Mouse (Mus musculus) T-cell, adult 2 months (primary cell): ENCODE measurements around the gene Cphx1.
"Not testable (repeated sequence)": the region's sequence is repeated elsewhere in the genome, so short reads cannot be mapped to it uniquely, and the experiment has no call there.

Experiments
- DNase-seq: peaks from one replicate; pipeline ENCODE4 v3.0.0; 2022; ENCODE audit warnings: low spot score

The Cphx1 gene

DNA sequence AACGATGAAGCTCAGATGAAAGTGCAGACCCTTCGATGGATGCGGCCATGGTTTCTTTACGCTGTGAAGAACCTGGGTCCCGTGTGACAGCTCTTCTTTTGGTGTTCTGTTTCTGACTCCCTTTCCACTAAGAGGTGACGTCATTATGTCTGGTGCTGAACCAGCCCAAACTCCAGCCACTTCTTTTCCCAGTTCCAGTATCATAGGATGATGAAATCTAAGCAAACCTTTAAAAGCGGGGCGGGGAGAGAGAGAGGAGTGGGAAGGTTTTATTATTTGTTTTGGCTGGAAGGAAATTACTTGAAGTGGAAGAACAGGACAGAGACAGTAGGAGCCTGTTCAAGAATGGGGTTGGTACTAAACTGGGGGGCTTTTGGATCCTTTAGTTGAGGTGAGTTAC is at the start of gene Cphx1:
Gene Cphx1, plus strand, starts transcription at position 301 of the 400 bp plus-strand sequence.
- DNase-seq, result not testable (repeated sequence)

DNA sequence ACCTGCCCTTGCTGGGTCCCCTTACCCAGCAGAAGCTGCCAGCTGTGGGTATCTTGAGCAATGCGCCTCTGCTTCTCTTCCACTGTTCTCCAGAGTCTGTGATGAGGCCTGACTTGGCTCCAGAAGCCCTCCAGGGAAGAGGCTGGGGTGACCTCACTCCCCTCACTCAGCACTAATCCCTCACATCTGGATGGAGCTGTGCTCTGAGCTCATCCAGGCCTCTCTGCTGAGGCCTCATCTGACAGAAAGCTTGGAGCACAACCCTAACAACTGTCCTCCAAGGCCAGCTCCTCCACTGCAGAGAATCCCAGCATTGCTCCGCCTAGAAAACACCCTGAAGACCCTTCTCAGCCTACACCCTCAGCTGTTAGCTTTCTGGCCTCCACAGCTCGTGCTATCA is 43.5 kb upstream of the Cphx1 start:
- DNase-seq, result not testable (repeated sequence)

DNA sequence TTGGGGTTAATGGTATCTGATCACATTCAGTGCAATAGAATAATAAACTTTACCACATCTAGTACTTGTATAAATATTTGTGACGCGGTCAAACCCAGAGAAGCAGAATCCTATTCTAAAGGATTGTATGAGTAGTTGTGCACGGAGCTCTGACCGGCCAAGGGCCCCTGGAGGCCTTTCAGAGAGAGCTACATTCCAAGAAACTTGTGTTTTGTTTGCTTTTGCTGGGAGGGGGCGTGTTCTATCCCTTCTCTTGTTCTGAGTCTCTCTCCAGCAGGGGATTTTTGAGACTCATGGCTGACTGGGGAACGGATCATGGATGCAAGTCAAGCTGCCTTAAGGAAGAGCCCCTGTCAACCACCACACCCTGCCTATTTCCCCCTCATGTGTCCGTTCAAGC is 42.4 kb upstream of the Cphx1 start:
- DNase-seq, result not testable (repeated sequence)

DNA sequence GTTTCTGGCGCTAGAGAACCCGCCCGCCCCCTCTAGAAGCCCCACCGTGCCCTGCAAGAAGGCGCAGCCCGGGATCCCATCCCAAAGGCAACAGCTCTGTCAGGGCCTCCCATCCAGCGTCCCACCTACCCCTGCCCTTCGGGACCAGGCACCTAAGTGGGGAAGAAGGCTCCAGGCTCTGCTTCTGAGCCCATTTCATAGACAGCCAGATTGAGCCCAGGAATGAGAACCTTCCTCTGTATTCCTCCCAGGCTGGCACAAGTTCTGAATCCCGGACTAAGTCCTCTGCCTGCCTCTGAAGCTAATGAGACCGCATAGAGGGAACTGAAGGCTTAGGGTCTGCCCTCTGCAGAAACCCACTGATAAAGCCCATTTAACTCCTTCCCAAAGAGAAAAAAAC is 35.1 kb upstream of the Cphx1 start, which contains the start of gene Plac9a:
Gene Plac9a, minus strand, starts transcription at position 101 of the 400 bp plus-strand sequence.
- DNase-seq, result not testable (repeated sequence)

DNA sequence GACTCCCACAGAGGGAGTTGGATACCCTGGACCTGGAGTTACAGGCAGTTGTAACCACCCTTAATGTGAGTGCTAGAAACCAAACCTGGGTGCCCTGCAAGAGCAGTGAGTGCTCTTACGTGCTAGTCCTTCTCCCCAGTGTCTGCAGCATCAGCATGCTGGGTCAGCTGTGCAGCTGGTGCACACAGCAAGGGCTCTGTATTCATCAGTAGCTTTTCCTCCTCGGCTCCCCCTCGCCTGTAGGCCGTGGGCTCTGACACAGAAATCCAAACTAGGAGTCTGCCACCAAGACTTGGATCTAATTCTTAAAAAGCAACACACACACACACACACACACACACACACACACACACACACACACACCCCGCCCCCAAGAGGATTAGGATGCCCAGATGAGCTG is 32.9 kb upstream of the Cphx1 start:
- not testable (repeated sequence) for DNase-seq

DNA sequence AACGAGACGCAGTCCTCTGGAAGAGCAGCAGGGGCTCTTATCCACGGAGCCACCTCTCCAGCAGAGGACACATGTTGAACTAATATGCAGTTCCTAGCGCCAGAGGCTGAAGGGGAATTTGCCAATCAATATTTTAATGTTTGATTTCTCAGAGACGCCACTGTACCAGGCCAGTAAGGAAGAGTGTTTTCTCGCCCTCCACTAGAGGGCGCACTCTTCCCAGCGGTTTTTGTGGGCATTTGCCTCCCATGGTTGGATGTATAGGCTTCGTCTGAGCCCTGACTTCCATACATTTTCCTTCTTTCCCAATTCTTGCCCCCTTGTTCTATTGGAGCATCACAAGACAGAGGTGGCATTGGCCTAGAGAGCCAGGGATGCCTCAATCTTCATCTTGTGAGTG is 30.8 kb upstream of the Cphx1 start:
- not testable (repeated sequence) for DNase-seq

DNA sequence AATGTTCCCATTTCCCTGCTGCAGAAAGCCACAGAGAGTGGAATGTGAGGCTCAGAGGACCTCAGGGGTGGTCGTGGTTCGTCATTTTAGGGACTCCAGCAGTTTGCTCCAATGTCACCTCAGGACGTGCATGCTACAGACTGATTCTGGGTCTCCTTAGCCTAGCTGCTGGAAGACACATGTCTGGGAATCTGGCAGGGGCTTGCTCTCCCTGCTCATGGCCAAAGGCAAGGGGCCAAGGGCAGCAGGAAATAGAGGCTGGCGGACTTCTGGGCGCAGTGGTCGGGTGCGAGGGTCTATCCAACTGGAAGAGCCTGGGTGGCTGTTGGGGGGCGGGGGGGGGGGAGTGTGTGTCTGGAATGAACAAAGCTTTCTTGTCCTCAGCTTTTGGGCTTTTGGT is 29.1 kb upstream of the Cphx1 start:
- DNase-seq, result not testable (repeated sequence)

DNA sequence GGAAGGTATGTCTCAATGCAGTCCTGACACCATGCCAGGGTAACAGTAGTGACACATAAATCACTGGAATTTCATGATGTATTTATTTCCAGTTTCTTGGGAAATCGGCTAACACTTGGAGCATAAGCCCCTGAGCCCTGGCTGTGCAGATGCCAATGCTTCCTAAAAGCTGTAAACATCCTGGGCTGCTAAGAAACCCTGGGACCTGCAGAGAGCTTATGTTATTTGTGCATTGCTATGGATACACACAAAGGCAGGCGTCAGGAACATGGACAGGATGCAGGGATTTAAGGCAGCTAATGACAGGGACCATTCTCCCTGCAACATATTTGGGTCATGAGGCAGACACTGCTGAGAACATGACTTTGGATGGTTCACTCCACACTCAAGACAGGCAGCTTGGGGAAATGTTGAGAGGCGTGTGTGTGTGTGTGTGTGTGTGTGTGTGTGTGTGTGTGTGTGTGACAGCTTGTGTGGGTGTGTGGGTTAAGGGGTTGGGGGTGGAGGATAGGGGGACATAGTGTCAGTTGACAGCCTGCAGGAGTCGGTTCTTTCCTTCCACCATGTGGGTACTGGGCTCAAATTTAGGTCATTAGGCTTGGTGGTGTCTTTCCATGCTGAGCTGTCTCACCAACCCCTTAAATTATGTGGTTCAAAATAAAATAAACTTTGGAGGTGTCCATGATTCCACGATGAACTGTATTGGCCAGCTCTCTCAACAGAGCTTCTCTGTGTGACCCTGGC is 19.5 kb upstream of the Cphx1 start:
- DNase-seq, result not testable (repeated sequence)

DNA sequence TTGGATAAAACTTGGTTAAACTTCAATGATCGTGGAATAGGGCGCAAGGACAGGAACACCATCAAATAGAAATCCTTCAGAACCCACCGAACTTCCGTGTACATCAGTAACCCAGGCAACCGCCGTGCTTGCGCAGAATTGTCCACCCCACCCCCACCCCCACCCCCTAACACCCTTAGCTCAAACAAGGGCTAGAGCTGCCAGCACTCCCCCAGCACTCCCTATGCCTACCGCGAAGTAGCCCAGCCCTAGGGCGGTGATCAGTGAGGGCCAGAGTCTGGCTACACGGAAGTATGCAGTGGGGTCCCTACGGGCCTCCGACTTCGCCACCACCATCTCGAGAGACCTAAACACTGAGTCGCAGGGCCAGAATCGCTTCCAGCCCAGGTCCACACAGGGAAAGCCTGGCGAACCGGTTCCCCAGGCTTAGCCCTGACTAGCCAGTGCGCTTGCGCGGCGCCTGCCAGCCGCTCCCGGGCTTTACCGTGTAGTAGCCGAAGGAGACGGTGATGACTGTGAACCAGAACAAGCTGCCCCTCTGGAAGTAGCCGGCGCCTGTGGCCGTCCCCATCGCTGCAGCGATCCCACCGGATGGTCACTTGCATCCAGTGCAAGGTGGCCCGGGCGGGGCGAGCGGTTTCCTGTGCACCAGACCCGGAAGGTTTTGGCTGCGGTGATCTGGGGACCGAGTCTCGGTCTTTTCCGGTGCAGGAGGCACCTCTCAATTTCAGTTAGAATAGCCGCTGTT is 11.1 kb upstream of the Cphx1 start:
- DNase-seq, result not testable (repeated sequence)

DNA sequence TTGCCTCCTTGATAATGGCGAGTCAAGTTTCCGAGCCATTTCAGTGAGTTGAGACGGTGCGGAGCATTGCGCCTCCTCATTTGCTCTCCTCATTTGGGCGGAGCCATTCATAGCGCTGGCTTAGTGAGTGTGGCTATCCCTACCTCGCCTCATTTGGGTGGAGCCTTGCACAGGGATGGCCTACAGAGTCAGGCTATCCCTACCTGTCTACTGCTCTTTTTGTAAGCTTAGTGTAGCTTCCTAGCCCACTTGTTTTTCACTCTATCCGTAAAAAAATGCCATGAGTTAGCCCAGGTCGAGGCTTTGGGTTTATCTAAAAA is 10.6 kb upstream of the Cphx1 start, which contains the start of gene Tmem254a:
Gene Tmem254a, minus strand, starts transcription at position 111 of the 320 bp plus-strand sequence.
- not testable (repeated sequence) for DNase-seq

DNA sequence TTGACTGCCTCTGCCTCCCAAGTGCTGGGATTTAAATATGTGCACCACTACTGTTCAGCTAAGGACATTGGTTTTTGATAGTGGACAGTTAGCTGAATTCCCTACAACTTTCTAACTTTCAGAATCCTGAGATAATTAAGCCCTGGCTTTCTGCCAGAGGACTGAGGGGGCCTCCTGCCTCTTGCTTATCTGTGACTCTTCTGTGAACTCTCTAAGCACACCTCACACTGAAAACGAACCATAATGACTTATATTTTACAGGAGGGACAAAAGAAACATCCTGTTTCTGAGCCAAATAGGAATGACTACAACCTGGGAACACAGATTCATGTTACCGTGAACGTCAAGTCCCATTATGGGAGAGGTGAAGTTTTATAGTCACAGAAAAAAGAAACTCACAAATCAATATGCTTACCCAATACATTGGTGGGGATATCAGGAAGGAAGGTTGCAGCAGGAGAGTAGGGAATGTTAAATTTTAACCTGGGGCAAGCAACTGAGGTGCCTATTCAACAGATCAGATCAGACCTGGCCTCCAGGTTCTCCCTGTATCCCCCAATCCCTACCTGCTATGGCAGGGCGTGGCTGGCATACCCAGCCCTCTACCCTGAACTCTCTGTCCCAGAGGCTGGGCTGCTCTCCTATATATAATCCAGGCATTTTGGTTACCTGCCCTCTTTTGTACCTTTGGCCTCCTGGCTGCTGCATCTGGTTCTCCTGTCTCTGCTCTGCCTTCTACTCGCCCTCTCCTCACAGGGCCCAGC is 1.1 kb upstream of the Cphx1 start:
- not testable (repeated sequence) for DNase-seq

DNA sequence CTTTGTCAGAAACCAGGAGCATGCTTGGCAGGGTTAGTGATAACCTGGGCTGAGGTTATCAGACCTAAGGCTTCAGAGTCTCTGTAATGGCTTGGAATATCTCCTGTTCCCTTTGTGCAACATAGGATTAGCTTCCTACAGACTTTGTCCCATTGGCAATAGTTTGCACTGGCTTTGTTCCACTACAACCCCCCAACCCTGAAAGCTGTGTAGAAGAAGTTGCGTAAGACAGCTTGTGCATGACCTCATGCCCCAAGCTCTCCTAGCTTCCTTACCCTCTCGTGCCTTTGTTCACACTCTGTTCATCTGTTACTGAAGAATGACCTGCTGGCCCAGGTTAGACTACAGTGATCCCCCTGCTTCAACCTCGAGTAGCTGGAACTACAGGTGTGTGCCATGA is 19.8 kb downstream of the Cphx1 start:
- DNase-seq, result not testable (repeated sequence)

DNA sequence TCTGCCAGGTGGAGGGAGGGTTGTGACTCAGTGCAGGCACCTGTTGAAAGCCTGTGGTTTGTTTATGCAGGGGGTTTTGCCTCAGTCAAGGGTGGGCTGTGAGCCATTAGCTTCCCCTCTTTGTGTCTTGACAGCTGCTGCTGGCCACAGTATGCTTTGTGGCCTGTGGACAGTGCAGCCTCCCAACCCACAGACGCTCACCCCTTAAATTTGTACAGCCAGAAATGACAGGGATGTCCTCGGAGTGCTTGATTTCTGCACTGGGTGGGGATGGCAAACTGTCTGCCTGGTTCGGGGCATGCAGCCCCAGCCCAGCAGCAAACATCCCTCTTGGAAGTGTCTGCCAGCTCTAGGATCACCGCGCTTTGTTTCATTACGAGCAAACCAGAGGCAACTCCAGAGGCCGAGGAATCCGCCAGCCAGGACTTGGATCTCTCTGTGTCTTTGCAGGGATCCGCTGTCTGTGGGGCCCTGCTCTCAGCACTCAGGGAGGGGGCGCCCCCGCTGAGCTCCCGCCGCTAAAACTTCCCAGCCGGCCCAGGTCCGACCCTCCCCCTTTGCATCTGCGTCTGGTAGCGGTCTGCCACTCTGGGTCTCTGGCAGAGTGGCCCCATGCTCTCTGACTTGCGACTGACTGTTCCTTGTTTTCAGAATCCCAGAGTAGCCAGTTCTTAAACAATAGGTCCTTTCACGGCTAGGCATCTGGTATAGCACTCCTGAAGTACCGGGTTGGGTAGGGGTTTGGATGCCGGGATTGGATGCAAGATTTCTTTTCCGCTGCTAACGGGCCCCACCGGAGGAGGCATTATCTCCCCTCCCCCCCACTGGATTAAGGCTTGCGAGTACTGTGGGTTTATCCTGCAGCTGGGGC is 40.5 kb downstream of the Cphx1 start, which contains the start of gene Duxbl1:
Gene Duxbl1, plus strand, starts transcription at position 207 of the 871 bp plus-strand sequence.
- not testable (repeated sequence) for DNase-seq

DNA sequence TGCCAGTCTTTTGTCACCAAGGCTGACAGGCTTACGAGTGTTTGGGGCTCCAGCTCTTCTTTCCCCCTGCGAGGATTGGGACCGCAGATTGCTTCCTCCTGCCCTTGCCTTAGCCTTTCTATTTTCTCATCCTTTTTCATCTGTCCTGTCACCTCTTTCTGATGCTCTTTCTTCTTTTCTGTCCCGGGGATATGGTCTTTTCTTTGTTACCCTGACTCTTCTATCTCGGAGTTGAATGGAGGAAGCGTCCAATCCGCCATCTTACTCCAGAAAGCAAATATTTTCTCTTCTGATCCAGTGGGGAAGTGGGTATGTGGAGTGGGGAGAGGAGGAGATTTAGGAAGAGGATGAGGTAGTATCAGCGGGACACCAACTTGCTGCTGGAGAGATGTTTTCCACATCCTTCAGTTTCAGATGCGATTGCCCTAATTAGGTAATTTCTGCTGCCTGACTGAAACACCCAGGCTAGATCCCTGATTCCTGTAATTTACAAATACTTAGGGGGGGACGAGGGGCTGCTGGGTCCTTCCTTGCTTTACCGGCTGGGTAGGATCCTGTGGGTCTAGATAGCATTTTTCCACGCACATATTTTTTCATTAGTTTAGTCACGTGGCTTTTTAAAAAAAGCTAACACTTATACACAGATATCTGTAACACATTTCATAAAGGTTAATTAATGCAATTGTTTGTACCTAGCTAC is 41.3 kb downstream of the Cphx1 start:
- not testable (repeated sequence) for DNase-seq

DNA sequence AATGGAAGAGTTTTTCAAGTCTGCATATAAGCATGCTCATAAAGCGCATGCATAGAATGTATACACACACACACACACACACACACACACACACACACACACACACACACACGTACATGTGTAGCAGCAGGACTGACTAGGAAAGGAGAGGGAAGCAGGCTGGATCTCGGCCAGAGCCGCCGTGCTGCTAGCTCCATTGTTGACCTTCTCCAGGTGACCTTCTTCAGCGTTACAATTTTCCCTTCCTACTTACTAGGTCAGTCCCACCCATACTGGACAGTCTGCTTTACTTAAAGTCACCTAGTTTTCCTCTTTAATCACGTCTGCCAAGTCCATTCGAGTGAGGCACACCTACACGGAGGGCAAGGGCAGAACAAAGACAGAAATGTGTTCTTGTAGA is 43.8 kb downstream of the Cphx1 start:
- DNase-seq, result not testable (repeated sequence)
